Mouse (Mus musculus) embryonic facial prominence, embryonic 13.5 days (tissue): ENCODE results near the gene Erf. TPM values are rescaled to one million over a fixed set of nuclear protein-coding genes. Genes with fewer than 3 reads are reported as not detected.

Source experiments
- ATAC-seq: fragments of 200-750 bp; cut with Nextera tagmentation; 2 replicates; pipeline ENCODE4 v1.8.0; 2017; ENCODE audit warnings: low read depth; ENCODE audit not compliant: insufficient number of reproducible peaks, insufficient read depth, low FRiP score, low TSS enrichment
- H3K27ac ChIP-seq: fragments of 300-500 bp; sonication (generic); 2 replicates; pipeline ENCODE4 v1.5.1; 2015; ENCODE audit warnings: moderate library complexity, mild to moderate bottlenecking, inconsistent platforms
- H3K27me3 ChIP-seq: fragments of 300-500 bp; sonication (generic); 2 replicates; pipeline ENCODE4 v1.6.1; 2015; ENCODE audit warnings: mild to moderate bottlenecking, inconsistent platforms
- H3K36me3 ChIP-seq: fragments of 300-500 bp; sonication (generic); 2 replicates; pipeline ENCODE4 v1.6.1; 2015; ENCODE audit warnings: mild to moderate bottlenecking, inconsistent platforms
- H3K4me1 ChIP-seq: fragments of 300-500 bp; sonication (generic); 2 replicates; pipeline ENCODE4 v1.6.1; 2015; ENCODE audit warnings: inconsistent platforms
- H3K4me2 ChIP-seq: fragments of 300-500 bp; sonication (generic); 2 replicates; pipeline ENCODE4 v1.6.1; 2015; ENCODE audit warnings: moderate library complexity, mild to moderate bottlenecking, inconsistent platforms
- H3K4me3 ChIP-seq: fragments of 300-500 bp; sonication (generic); 2 replicates; pipeline ENCODE4 v1.5.1; 2015; ENCODE audit warnings: mild to moderate bottlenecking, inconsistent platforms
- H3K9ac ChIP-seq: fragments of 300-500 bp; sonication (generic); 2 replicates; pipeline ENCODE4 v1.6.1; 2015; ENCODE audit warnings: mild to moderate bottlenecking, inconsistent platforms
- H3K9me3 ChIP-seq: fragments of 300-500 bp; sonication (generic); 2 replicates; pipeline ENCODE4 v1.6.1; 2016; ENCODE audit warnings: inconsistent platforms
- WGBS: fragments of 180-500 bp; shearing (Covaris S2); methylation state at CpG from one replicate; pipeline ENCODE4 v1.1.7; 2015; ENCODE audit warnings: mixed read lengths; 5-methylcytosine and 5-hydroxymethylcytosine counted together
- polyA plus RNA-seq: library from polyadenylated mRNA; unstranded; fragments of >200 nt; fragmentation: Nextera tagmentation; extraction: Ambion mirVana; gene quantifications from 2 replicates; pipeline ENCODE4 v1.2.1, GENCODE M21; 2015

Gene Erf
- polyA plus RNA-seq, 1 experiment from 2014 or later = 25.3 TPM

DNA sequence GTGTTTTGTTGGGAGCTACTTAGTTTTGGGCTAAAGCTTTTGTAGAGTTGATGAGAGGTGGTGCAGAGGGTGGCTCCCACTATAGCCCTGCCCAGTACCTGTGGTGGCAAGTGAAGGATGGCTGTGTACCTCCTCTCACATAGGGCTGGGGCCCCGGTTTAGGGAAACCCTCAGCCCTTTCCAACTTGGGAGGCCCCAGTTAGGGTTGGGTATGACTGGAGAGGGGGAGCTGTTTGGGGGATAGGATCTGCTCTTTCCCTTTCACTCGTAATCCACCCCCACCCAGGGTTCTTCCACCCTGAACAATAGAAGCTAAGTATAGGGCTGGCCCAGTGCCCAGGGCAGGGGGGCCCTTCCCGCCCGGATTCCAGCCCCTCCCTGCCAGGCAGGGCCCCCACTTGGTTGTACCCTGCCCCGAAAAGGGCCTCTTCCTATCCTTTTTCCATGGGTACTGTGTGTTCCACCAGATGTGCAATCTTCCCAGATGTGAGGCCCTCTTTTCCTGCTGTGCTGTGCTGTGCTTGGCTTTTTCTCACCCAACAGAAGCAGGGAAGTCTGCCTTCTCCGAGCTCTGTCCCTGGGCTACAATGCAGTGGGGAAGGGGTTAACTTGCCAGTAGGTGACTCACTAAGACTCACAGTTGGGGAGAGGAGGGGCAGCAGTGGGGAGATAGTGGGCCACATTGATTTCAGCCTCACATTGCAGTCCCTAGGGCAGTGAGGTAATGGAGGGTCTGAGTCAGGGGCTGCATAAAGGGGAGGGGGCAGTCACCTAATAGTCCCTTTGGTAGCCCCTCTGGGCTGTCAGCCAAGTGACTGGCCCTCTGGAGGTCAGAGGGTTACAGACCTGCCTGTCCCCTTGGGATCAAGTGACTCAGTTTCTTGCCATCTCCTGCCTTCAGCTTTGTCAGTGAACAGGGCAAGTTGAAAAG lies 29.6 kb upstream of the Erf start:
- Histone ChIP-seq H3K4me2 (peak overlapping the region; percentile 92), H3K36me3 (peaks cover 10% of the 10 kb centered on the region), H3K27me3 (no peaks in the 10 kb centered on the region), H3K27ac (peak overlapping the region; percentile 100), H3K9ac (peak overlapping the region; percentile 78), H3K4me3 (peak overlapping the region; percentile 85), H3K4me1 (peaks cover 71% of the 10 kb centered on the region), H3K9me3 (no peaks in the 10 kb centered on the region)
- ATAC-seq = peak; percentile 62
- WGBS = under 1% methylated on average over 6 of the region's 6 CpGs

DNA sequence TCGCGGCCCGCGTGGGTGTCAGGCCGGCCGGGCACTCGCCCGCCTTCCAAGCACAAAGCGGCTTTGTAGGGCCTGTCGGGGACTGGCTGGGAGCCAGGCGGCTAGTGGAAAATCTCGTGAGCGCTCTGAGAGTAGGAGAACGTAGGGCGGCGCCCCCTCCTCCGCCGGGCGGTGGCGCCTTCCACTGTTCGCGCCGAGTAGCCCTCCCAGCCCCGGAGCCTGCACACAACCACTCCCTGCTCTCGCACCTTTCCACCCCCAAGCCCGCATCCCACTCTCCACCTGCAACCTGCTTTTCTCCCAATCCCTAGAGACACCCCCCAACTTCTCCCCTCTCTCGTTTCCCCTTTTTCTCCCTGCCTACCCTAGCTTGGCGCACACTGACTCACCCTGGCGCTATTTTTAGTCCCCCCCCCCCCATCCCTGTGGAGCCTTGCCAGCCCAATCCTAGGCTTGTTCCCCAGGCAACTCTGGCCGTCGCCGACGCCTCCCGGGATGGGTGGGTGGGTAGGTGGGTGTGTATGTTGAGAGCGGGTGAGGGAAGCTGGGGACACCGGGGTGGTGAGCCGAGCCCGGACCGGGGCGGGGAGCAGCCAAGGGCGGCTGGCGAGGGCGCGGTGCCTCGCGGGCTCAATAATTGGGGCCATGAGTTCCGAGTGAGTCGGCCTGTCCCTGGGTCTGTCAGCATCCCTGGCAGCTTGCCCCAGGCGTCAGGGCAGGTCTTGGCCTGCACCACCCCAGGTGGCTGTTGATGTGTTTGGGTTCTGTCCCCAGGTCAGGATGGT lies 28.7 kb upstream of the Erf start:
- under 1% methylated on average over 48 of the region's 49 CpGs for WGBS
- peak overlapping the region; percentile 92 for H3K4me2 ChIP-seq
- no peaks in the 10 kb centered on the region for H3K9me3 ChIP-seq
- H3K27me3 ChIP-seq = no peaks in the 10 kb centered on the region
- H3K36me3 ChIP-seq = peaks cover 3% of the 10 kb centered on the region
- peak; percentile 12 for ATAC-seq
- H3K4me1 ChIP-seq = peaks cover 71% of the 10 kb centered on the region
- peak overlapping the region; percentile 78 for H3K9ac ChIP-seq
- H3K4me3 ChIP-seq = peak overlapping the region; percentile 85
- H3K27ac ChIP-seq = peak overlapping the region; percentile 100

DNA sequence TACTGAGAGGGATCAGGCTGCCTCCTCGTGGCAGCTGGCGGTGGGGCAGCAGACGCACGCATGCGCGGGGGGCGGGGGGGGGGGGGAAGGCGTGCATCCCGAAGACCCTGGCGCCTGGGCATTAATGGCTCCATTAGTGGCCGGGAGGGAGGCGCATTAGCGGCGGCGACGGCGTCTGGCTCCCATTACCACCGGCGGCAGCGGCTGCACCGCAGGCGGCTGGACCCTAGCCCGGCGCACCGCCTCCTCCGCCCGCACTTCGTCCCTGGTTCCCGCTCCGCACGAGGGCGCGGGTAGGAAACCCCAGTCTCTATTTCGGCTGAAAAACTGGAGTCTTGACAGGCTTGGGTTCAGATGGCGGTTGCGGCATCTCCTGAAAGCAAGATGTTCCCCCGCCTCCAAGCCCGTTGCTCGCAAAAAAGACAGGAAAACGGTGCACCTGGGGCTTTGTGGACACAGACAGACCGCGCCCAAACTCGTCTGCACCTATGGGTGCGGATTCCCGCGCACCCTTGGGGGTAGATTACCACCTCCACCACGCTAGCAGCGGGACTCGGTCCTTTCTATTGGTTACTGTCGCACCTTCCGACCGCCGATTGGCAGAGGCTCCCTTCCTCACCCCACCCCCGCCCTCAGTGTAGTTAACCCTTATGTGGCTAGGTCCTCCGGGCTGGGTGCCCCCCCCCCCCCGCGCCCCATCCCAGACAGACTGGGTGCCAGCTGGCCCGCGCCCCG lies 27.9 kb upstream of the Erf start:
- peaks cover 71% of the 10 kb centered on the region for H3K4me1 ChIP-seq

GRCm38 (mm10) chr7:25277998-25278340 lies 27.4 kb upstream of the Erf start:
- peaks cover 72% of the 10 kb centered on the region for H3K4me1 ChIP-seq
- peak overlapping the region; percentile 78 for H3K9ac ChIP-seq
- peak overlapping the region; percentile 92 for H3K4me2 ChIP-seq
- peaks cover 16% of the 10 kb centered on the region for H3K36me3 ChIP-seq
- no peak for ATAC-seq
- no peaks in the 10 kb centered on the region for H3K9me3 ChIP-seq
- H3K27me3 ChIP-seq = no peaks in the 10 kb centered on the region
- H3K27ac ChIP-seq = peak overlapping the region; percentile 100
- WGBS = 12% methylated on average over 4 of the region's 4 CpGs
- H3K4me3 ChIP-seq = peak overlapping the region; percentile 85

More for the DNA sequence above, 27.9 kb upstream of the Erf start:
- Histone ChIP-seq H3K9me3 (no peaks in the 10 kb centered on the region), H3K36me3 (peaks cover 11% of the 10 kb centered on the region), H3K27ac (peak overlapping the region; percentile 100), H3K4me2 (peak overlapping the region; percentile 92), H3K27me3 (no peaks in the 10 kb centered on the region), H3K4me3 (peak overlapping the region; percentile 85), H3K9ac (peak overlapping the region; percentile 78)
- 1% methylated on average over 58 of the region's 60 CpGs for WGBS
- peak; percentile 48 for ATAC-seq

GRCm38 (mm10) chr7:25277405-25277804 lies 26.8 kb upstream of the Erf start:
- peaks cover 72% of the 10 kb centered on the region for H3K4me1 ChIP-seq

GRCm38 (mm10) chr7:25275555-25276298 lies 25.2 kb upstream of the Erf start:
- no peak for ATAC-seq
- H3K9ac ChIP-seq = peak overlapping the region; percentile 58
- H3K4me1 ChIP-seq = peaks cover 62% of the 10 kb centered on the region
- peaks cover 39% of the 10 kb centered on the region for H3K36me3 ChIP-seq
- H3K27ac ChIP-seq = peak overlapping the region; percentile 100
- 0 out of 2 replicates have a peak overlapping the region, but pooled peaks have one; percentile 4 for H3K4me3 ChIP-seq
- no peaks in the 10 kb centered on the region for H3K27me3 ChIP-seq
- no peaks in the 10 kb centered on the region for H3K9me3 ChIP-seq
- H3K4me2 ChIP-seq = peak overlapping the region; percentile 92
- WGBS = 35% methylated on average over 9 of the region's 9 CpGs

More at GRCm38 (mm10) chr7:25277405-25277804, 26.8 kb upstream of the Erf start:
- no peaks in the 10 kb centered on the region for H3K9me3 ChIP-seq
- peak overlapping the region; percentile 78 for H3K9ac ChIP-seq
- no peaks in the 10 kb centered on the region for H3K27me3 ChIP-seq
- ATAC-seq = no peak
- H3K4me2 ChIP-seq = peak overlapping the region; percentile 92
- H3K27ac ChIP-seq = peak overlapping the region; percentile 100
- WGBS = 76% methylated on average over 4 of the region's 4 CpGs
- H3K4me3 ChIP-seq = peak overlapping the region; percentile 85
- peaks cover 22% of the 10 kb centered on the region for H3K36me3 ChIP-seq

DNA sequence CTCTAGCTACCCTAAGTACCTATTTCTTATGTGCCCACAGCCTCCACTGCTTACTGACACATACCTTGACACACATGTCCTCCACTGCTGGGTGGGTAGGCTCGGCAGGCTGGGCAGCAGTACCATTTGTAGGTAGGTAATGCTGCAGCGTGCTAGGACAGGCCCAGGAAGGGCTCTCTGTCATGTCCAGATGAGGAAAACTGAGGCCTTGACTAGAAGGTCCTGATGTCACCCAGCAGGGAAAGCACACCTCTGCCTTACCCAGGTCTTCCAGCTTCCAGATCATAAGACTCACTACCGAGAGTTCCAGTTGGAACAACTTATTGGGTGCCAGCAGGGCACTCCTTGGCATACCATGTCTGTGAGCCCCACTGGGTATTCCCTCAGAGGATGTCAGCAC lies 24.4 kb upstream of the Erf start:
- Histone ChIP-seq H3K27me3 (no peaks in the 10 kb centered on the region), H3K9me3 (no peaks in the 10 kb centered on the region), H3K27ac (peak overlapping the region; percentile 100), H3K4me3 (no peak overlapping the region), H3K9ac (peak overlapping the region; percentile 58; the same call in 1 of the 2 replicates), H3K4me1 (peaks cover 59% of the 10 kb centered on the region), H3K36me3 (peaks cover 40% of the 10 kb centered on the region), H3K4me2 (peak overlapping the region; percentile 16; the same call in 1 of the 2 replicates)
- ATAC-seq = no peak
- 83% methylated on average over 3 of the region's 3 CpGs for WGBS

DNA sequence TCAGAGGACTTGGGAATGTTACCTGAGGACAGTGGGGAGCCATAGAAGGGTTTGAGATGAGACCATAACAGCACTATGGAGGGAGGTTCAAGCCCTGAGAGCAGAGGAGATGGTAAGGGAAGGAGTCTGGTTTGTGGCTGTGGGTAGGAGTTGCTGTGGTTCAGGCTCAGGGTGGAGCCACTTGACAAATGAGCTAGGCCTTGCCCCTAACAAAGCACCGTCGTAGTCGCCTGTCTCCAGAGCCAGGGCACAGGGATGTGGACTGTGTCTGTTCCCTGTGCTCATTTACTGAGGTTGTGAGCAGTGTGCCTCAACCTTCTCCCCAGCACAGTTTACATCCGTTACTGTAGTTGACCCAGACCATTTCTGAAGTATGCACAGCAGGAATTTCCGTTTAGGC lies 24.0 kb upstream of the Erf start:
- H3K4me2 ChIP-seq = peak overlapping the region; percentile 16; the same call in 1 of the 2 replicates
- WGBS = 46% methylated on average over 5 of the region's 5 CpGs
- no peaks in the 10 kb centered on the region for H3K9me3 ChIP-seq
- no peaks in the 10 kb centered on the region for H3K27me3 ChIP-seq
- H3K4me3 ChIP-seq = no peak overlapping the region
- peak overlapping the region; percentile 44; the same call in 1 of the 2 replicates for H3K9ac ChIP-seq
- H3K4me1 ChIP-seq = peaks cover 59% of the 10 kb centered on the region
- H3K36me3 ChIP-seq = peaks cover 40% of the 10 kb centered on the region
- no peak for ATAC-seq
- peak overlapping the region; percentile 100; the same call in 1 of the 2 replicates for H3K27ac ChIP-seq

- Histone ChIP-seq H3K9me3 (no peaks in the 10 kb centered on the region), H3K9ac (peak overlapping the region; percentile 44; the same call in 1 of the 2 replicates), H3K4me1 (peaks cover 67% of the 10 kb centered on the region), H3K4me3 (no peak overlapping the region), H3K4me2 (no peak overlapping the region), H3K36me3 (peaks cover 40% of the 10 kb centered on the region), H3K27ac (no peak overlapping the region; the same call in 1 of the 2 replicates), H3K27me3 (no peaks in the 10 kb centered on the region)
- WGBS = 89% methylated on average over 22 of the region's 22 CpGs
- ATAC-seq = no peak
Observed at GRCm38 (mm10) chr7:25273259-25274241, 23.0 kb upstream of the Erf start.
